Mouse (Mus musculus) MEL (cell line): ENCODE results near the gene Pfn1.

Experiments used
- CTCF ChIP-seq, 3 experiments: IDR thresholded peaks in 2 of 3; conservative IDR thresholded peaks in 1 of 3; 2 replicates each; pipeline ENCODE4 v1.5.1; 2011 to 2012; ENCODE audit warnings: low read length in 3 of 3, low read depth in 2 of 3, mild to moderate bottlenecking in 2 of 3, improper control_type of control experiment in 1 of 3, inconsistent platforms in 1 of 3, mixed read lengths in 1 of 3, moderate library complexity in 1 of 3; ENCODE audit not compliant: control insufficient read depth in 1 of 3, insufficient read depth in 1 of 3, poor library complexity in 1 of 3, severe bottlenecking in 1 of 3
- EP300 ChIP-seq, 2 experiments: IDR thresholded peaks; 2 replicates each; pipeline ENCODE4 v1.6.1; 2011; ENCODE audit warnings: improper control_type of control experiment in 2 of 2, low read length in 2 of 2, low read depth in 1 of 2, mild to moderate bottlenecking in 1 of 2
- ETS1 ChIP-seq: IDR thresholded peaks from 2 replicates; pipeline ENCODE4 v1.6.1; 2012; ENCODE audit warnings: low read depth, mild to moderate bottlenecking, inconsistent platforms, low read length, improper control_type of control experiment, moderate library complexity
- GABPA ChIP-seq: IDR thresholded peaks from 2 replicates; pipeline ENCODE4 v1.6.1; 2012; ENCODE audit warnings: low read depth, mild to moderate bottlenecking, inconsistent platforms, low read length, improper control_type of control experiment, moderate library complexity
- HCFC1 ChIP-seq: IDR thresholded peaks from 2 replicates; pipeline ENCODE4 v1.6.1; 2012; ENCODE audit warnings: low read depth, mild to moderate bottlenecking, inconsistent platforms, low read length, improper control_type of control experiment, moderate library complexity
- KAT2A ChIP-seq: conservative IDR thresholded peaks from 2 replicates; pipeline ENCODE4 v1.6.1; 2012; ENCODE audit warnings: low read depth, low read length, improper control_type of control experiment, inconsistent platforms
- MAZ ChIP-seq: IDR thresholded peaks from 2 replicates; pipeline ENCODE4 v1.6.1; 2012; ENCODE audit warnings: low read depth, mild to moderate bottlenecking, inconsistent platforms, low read length, improper control_type of control experiment
- NELFE ChIP-seq: IDR thresholded peaks from 2 replicates; pipeline ENCODE4 v1.6.1; 2011; ENCODE audit warnings: low read depth, low read length, improper control_type of control experiment
- NRF1 ChIP-seq: IDR thresholded peaks from 2 replicates; pipeline ENCODE4 v1.6.1; 2014; ENCODE audit warnings: low read depth, mild to moderate bottlenecking, inconsistent platforms, low read length, improper control_type of control experiment, moderate library complexity; ENCODE audit not compliant: poor library complexity, insufficient read depth, severe bottlenecking
- POLR2A ChIP-seq, 2 experiments: IDR thresholded peaks; 2 replicates each; pipeline ENCODE4 v1.6.1; 2011 to 2012; ENCODE audit warnings: low read length in 2 of 2, mild to moderate bottlenecking in 2 of 2, control low read depth in 1 of 2, improper control_type of control experiment in 1 of 2, low read depth in 1 of 2, moderate library complexity in 1 of 2; ENCODE audit not compliant: control insufficient read depth in 1 of 2, insufficient read depth in 1 of 2, poor library complexity in 1 of 2
- RCOR1 ChIP-seq: IDR thresholded peaks from 2 replicates; pipeline ENCODE4 v1.6.1; 2012; ENCODE audit warnings: low read depth, mild to moderate bottlenecking, inconsistent platforms, low read length, improper control_type of control experiment
- SMC3 ChIP-seq: IDR thresholded peaks from 2 replicates; pipeline ENCODE4 v1.6.1; 2011; ENCODE audit warnings: low read depth, low read length, improper control_type of control experiment
- ZNF384 ChIP-seq: IDR thresholded peaks from 2 replicates; pipeline ENCODE4 v1.6.1; 2012; ENCODE audit warnings: low read depth, mild to moderate bottlenecking, inconsistent platforms, low read length, improper control_type of control experiment

- TF ChIP-seq CTCF (IDR thresholded peaks at IDR 0.05 in 2 of 3, conservative IDR thresholded peaks at IDR 0.05 in 1 of 3; ENCODE audit: control insufficient read depth in 1 of 3, insufficient read depth in 1 of 3, low read depth in 2 of 3, low read length in 3 of 3, poor library complexity in 1 of 3, severe bottlenecking in 1 of 3) (no peak), RCOR1 (no peak), POLR2A (IDR thresholded peaks at IDR 0.05; ENCODE audit: control insufficient read depth in 1 of 2, insufficient read depth in 1 of 2, low read depth in 1 of 2, low read length in 2 of 2, poor library complexity in 1 of 2) (no peak), NRF1 (no peak), MAZ (no peak), NELFE (no peak), EP300 (IDR thresholded peaks at IDR 0.05; ENCODE audit: low read depth in 1 of 2, low read length in 2 of 2) (no peak), ETS1 (no peak), HCFC1 (no peak), KAT2A (no peak), SMC3 (no peak), GABPA (no peak), ZNF384 (no peak)
These were observed 26.0 kb downstream of the Pfn1 start for GRCm38 (mm10) chr11:70628431-70628830.
